Mouse (Mus musculus) ES-CJ7 (cell line): ENCODE results near the gene Rftn1.

ENCODE experiments used
- DNase-seq: peaks from one replicate; pipeline ENCODE4 v3.0.0; 2011; ENCODE audit warnings: low read depth, low spot score

Rftn1 gene

DNA sequence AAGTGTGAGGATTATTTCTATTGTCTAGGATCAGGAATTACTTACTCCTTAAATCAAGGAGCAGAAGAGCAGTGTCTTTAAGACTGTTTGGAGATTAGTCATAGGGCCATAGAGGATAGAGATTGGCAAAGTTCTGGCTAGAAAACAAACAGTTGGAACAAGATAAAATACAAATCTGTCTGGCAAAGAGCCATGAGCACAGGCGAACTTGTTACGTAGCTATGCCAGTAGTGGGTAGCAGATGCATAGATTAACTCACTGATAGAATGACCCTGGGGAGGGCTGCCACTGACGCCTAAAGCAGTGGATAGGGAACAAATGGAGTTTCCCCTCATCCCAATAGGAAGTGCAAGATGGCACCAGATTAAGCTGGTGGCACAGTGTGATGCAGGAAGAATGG, 97.1 kb downstream of the Rftn1 start:
- no peak for DNase-seq

DNA sequence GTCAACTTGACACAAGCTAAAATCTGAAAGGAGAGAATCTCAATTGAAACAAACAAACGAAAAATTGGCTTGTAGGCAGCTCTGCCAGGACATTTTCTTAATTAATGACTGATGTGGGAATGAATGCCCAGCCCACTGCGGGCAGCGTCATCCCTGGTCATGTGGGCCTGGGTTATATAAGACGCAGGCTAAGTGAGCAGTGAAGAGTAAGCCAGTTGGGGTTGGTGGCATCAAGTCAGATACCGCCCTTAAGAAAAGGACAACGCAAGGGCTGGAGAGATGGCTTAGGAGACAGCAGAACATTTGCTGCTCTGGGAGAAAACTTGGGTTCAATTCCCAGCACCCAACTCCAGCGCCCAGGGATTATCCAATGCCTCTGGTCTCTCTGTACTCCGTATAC, 97.6 kb downstream of the Rftn1 start:
- no peak for DNase-seq

DNA sequence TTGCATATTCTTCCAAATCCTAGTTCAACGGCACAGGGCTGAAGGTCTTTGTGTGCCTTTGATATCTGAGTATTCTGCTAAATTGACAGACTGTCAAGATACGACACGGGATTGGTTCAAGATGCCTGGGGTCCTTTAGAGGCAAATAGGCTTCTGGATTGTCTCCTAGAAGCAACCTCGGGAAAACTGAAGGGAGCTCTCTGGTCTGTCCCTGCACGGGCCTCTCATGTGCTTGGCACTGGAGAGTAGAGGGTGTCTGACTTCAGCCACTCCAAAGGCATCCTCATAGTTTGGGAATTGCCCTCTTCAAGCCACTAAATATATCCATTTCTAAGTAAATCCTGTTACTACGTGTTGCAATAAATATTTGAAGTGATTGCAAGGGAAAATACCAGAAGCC, 98.6 kb downstream of the Rftn1 start:
- no peak for DNase-seq

- no peak for DNase-seq
Observed at GRCm38 (mm10) chr17:50089725-50090124, 100.7 kb downstream of the Rftn1 start.

- no peak for DNase-seq
Observed at GRCm38 (mm10) chr17:50088054-50088453, 102.4 kb downstream of the Rftn1 start.

- DNase-seq, result peak; percentile 14
Observed at GRCm38 (mm10) chr17:50086887-50087286, 103.6 kb downstream of the Rftn1 start.

GRCm38 (mm10) chr17:50084721-50085120, 105.8 kb downstream of the Rftn1 start:
- DNase-seq, result no peak

DNA sequence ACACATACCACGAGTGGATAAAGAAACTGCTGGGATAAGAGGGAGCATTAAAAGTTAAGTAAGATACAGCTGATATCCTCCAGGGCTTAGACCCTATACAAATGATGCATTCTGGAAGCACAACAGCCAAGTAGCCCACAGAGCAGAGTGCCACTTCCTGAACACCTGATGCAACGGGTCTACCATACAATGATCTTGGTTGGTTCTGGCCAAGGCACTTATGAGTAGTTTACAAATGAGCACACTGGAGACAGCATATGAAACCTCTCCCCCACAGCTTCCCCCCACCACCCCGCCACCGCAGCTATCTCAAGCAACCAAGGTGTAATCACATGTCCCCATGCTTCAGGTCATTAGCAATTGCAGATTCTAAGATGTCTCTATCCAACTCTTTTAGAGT, 106.5 kb downstream of the Rftn1 start:
- DNase-seq, result no peak

GRCm38 (mm10) chr17:50082947-50083346, 107.5 kb downstream of the Rftn1 start:
- no peak for DNase-seq

DNA sequence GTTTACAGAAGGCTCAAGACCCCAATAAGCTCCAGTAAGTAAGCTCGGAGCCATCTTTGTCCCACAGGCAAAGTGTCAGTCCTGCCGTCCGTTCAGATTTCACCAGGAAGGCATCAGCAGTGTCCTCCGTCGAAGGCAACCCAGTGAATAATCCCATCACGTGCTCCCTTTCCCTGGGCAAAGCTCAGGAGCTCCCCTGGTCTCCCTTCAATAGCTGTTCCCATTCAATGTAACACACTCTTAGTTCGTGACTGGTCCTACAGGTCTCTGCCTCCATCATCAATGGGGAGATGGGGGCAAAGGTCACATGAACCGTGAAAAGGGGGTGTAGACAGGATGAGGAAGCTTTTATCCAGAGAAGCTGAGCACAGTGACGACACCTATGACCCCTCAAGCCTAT, 108.8 kb downstream of the Rftn1 start:
- no peak for DNase-seq

DNA sequence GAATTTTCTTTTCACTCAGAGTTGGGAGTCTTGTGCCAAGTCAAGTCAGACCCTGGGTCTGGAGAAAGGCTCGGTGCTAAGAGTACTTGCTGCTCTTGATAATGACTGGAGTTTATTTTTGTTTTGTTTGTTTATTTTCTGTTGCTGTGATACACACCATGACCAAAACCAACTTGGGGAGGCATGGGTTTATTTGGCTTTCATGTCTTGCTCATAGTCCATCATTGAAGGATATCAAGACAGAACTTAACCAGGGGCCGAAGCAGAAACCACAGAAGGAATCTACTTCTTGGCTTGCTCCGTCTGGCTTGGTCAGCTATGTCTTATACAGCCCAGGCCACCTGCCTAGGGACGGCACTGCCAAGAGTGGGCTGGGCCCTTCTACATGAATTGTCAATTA, 109.5 kb downstream of the Rftn1 start:
- DNase-seq, result no peak

- DNase-seq, result no peak
Observed at GRCm38 (mm10) chr17:50078749-50079148, 111.7 kb downstream of the Rftn1 start.

- DNase-seq, result no peak
Observed at GRCm38 (mm10) chr17:50072982-50073965, 117.2 kb downstream of the Rftn1 start.

DNA sequence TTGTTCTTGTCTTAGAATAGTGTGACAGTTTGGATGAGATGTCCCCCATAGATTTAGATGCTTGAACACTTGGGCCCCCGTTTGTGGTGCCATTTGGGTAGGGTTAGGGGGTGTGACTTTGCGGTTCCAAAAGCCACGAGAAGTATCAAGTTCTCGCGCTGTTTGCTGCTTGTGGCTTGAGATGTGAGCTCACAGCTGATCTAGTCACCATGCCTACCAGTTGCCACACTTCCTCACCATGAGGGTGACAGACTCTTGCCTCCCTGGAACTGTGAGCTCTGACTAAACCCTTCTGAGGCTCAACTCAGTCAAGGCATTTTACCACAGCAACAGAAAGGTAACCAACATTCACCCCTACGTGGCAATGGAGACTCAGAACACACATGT, 118.9 kb downstream of the Rftn1 start:
- DNase-seq, result no peak

DNA sequence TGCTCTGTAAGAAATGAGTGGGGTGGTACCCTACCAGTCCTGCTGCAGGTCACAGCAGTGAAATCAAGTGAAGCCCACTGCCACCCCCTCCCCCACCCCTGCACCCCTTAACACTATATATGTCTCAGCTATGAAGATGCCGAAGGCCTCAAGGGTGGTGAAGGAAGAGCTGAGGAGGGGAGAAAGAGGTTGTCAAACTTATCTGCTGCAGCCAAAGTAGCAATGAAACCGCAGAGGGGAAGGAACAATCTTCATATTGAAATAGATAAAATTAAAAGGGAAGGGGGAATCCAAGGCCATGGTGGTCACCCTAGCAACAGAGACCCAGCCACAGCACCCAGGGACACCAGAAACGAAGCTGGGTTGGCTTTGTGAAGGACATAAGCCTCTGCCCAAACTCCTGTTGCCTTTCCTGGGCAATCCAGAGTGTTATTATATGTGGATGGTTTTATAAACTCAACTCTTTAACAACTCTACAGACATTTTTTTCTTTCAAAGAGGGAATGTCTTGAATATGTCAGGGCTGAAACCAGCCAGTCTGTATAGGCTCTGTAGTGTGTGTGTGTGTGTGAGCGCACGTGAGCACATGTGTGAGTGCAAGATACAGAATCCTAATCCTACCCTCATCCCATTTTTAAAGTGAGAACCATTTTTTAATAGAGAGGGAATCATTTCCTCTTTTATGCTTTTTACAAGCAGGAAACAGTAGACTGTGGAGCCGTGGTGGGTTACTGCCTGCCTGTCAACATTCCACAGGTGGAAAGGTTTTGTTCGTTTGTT, 119.5 kb downstream of the Rftn1 start:
- no peak for DNase-seq

GRCm38 (mm10) chr17:50069897-50070636, 120.4 kb downstream of the Rftn1 start:
- DNase-seq, result no peak

GRCm38 (mm10) chr17:50069205-50069604, 121.3 kb downstream of the Rftn1 start:
- DNase-seq, result no peak

DNA sequence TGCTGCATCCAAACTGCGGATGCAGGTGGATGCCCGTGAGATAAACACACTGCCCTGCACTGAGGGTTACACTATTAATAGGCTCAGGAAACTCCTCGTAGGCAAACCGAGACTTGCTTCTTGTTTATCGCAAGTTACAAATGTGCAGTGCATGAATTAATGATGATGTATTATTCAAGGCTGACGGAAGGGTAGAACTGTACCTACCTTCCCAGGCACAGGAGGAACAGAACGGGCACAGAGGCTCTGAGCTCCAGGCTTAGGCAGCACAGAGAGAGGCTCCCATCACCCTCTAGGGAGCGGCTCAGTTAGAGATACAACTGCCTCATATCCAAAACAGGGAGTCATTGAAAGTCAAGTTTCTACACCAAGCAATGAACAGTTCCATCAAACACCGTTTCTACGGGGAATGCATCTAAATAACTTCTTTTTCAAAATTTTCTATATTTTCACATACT, 121.8 kb downstream of the Rftn1 start:
- no peak for DNase-seq

DNA sequence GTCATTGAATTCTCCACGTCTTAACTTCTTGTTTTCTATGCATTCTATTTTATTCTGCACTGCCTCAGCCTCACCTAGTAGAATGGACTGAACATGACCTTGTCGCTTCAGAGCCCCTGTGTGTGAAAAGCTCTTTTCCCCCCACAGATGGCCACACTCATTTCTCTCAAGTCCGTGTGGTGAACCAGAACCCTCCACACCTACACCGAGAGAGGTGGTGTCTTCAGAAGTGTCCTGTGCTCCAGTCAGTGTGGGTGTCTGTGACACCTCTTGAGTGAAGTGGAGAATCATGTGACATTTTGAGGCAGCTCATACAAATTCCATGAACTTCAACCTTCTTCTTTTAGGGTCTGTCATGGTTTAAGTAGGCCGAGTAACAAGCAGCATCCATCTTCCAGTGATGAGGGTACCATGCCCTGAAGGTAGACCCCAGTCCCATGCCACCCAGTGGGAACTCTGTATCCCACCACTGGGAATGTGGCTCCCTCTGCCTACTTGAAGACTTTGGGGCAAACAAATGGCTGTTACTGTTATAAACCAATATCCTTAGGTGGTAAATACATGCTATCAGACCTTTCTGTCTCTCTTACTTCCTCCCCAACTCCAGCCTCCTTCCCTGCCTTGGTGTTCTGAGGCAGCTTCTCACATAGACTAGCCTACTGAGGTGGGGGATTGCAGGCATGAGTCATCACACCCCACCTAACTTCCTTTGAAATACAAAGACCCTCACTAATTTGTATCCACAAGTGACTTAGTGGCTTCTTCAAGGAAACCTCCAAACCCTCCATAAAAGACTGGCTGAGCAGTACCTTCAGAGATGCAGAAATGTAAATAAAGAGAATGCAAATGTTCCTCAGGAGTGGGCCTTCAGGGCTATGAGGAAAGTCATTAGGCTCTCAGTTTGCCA, 122.4 kb downstream of the Rftn1 start:
- DNase-seq, result peak; percentile 56

GRCm38 (mm10) chr17:50066822-50067713, 123.4 kb downstream of the Rftn1 start:
- no peak for DNase-seq
